Mouse (Mus musculus): ENCODE measurements around the gene Olfr666.
"Not testable (repeated sequence)": the region's sequence is repeated elsewhere in the genome, so short reads cannot be mapped to it uniquely, and the experiment has no call there.

Olfr666 gene

DNA sequence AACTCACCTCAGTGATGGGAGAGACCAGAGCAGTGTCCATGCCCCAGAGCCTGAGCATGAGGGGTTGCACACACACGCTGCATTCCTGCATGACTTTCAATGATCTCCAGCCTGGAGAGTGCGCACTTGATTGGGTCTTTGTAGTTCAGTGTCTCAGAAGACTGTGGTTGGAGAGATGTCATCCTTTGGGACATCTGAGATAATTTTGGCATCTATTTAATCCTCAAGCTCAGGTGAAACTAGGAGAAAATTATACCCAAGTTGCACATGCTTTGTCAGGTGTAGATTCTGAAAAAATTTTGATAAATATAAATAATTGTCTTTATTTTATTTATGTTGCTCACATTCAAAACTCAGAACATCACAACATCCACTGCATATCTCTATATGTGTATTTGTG is at the start of gene Olfr666:
Olfr666 (minus strand) TSS at position 101 of the 400 bp plus-strand sequence.
- DNase-seq, result no peak

DNA sequence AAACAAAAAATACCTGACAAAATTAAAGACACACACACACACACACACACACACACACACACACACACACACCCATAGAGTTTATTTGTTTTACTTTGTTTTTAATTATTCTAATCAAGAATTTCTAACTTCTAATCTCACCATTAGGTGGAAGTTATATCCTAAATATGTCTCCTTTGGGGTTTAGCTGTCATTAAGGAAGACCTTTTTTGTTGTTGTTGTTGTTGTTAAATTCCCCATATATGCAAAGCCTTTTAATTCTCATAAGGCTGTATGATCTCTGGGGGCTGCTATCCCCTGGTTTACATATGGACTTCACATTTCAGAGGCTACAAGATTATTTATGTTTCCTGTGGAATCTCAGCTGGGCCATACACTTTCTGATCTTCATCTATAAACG is 38.2 kb upstream of the Olfr666 start, which contains the start of gene Olfr669:
Olfr669 (plus strand) TSS at position 301 of the 400 bp plus-strand sequence.
- no peak for DNase-seq

DNA sequence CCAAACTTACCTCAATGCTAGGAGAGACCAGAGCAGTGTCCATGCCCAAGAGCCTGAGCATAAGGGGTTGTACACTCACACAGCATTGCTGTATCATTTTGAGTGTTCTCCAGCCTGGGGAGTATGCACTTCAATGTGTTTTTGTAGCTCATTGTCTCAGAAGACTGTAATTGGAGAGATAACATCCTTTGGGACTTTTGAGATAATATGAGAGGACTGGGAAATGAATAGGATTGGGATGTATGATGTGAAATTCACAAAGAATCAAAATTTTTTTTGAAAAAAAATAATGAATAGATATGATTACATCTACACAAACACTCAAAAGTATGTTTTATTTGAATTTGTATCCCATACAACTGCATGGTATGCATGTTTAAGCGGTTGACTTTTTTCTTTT is 32.2 kb upstream of the Olfr666 start, which contains the start of gene Olfr668:
Olfr668 (minus strand) TSS at position 101 of the 400 bp plus-strand sequence.
- DNase-seq, result no peak

DNA sequence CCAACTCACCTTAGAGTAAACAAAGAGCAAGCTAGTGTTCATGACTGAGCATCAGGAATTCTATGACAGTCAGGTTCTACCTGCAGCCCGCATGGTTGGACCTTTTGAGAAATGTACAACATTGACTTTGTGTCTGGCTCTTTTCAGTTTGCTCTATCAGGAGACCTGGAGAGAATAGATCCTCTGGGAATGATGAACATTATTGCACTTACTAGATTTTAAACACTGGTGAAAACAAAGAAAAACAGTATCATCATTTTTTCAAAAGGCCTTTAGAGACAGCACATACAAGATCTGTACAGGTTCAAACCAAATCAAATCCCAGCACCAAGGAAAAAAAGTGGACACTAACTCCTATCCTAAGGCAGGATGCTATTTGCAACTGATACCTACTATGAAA is 25.6 kb upstream of the Olfr666 start, which contains the start of gene Olfr667:
Olfr667 (minus strand) TSS at position 101 of the 400 bp plus-strand sequence.
- DNase-seq, result no peak

DNA sequence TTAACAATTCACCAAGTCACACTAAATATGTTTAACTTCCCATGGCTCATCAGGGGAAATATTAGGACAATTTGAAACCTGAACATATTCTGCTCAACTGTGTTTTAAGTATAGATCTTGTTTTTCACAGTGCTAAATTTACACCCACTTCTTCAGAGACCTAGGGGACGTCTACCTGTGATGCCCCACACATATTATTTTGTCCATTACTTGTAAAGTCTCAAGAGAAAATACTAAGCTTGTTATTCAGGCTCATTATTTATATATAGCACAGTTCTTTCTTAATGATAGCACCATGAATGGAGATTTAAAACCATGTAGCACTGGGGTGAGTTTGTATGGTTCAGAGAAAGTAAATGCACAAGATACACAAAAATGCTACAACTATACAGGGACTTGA is 18.0 kb downstream of the Olfr666 start, which contains the start of gene Olfr665:
Olfr665 (plus strand) TSS at position 301 of the 400 bp plus-strand sequence.
- no peak for DNase-seq

DNA sequence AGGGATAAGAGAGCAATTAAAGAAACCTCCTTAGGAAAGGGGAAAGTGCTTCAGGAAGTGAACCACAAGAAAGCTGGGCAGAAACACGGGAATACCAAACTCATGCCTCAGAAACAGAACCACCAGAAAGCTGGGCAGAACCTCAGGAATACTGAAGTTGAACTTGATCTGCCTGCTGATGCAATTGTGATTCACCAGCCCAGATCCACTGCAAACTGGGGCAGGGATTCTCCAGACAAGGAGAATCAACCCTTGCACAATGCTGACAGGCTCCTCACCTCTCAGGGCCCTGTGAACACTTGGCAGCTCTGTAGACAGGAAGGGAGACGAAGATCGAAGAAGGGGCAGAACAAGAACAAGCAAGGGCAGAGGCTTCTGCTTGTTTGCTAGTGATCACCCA is 34.4 kb downstream of the Olfr666 start:
- no peak for DNase-seq

DNA sequence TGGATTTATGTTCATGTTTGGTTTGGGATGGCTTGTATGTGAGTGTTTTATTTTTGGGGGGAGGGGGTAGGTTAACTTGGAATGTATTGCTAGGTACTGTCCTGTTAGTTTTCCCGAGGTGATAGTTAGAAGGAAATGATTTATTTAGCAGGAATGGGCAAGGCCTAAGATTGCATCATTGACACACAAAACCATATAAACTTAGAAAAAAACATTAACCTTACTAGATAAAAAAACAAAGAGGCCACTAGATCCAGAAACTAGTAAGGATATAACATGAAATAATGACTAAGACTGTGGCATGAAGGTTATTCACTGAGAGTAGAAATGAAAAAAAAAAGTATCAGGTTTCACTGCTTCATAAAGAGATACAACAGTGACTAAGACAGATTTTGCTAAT is 38.1 kb downstream of the Olfr666 start:
- DNase-seq, result no peak

DNA sequence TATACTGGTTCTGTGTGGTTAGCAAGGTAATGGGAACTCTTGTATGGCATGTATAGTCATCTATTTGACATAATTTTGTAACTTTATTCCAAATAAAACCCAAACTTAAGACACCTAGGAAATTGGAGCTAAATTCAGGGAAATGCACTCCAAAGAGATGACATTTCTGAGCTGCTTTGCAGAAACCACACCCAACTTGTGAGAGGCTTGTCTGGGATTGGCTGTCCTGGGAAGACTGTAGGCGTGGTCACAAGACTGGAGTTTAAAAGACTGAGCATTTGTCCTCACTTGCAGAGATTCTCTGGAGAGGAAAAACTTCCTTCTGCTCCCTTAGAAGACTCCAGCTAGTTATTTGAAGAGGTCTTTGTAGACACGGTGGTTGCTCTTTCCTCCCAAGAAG is 39.0 kb downstream of the Olfr666 start, which contains the start of gene Usp17la:
Usp17la (plus strand) TSS at position 301 of the 400 bp plus-strand sequence.
- not testable (repeated sequence) for DNase-seq

DNA sequence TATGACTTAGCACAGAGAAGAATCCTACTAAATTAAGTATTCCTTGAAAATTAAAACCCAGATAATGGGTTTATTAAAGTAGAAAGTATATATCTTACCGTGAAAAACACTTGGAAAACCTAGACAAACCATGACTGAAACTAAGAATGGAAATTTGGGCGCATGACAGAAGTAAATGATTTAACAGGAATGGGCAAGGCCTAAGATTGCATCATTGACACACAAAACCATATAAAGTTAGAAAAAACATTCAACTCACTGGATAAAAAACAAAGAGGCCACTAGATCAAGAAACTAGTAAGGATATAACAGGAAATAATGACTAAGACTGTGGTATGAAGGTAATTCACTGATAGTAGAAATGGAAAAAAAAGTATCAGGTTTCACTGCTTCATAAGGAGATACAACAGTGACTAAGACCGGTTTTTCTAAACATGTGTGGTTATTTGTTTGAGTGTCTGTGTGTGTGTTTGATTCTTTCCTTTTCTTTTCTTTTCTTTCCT is 40.5 kb downstream of the Olfr666 start:
- DNase-seq, result no peak

DNA sequence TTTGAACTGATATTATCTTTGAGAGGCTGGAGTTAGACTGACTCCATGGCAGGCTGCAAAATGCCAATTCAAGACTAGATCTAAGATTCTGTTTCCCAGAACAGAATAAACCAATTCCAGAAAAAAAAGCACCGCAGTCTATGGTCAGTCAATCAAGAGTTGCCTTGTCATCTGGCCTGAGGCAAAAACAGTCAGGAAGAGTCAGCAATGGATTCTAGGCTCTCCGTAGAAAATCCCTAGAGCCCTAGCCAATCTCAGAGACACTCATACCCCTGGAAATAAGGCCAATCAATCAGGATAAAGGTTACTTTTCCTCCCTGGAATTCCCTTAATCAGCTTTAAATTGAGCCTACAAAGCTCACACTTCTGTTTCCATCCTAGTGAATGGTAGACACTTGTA is 44.2 kb downstream of the Olfr666 start:
- not testable (repeated sequence) for DNase-seq

DNA sequence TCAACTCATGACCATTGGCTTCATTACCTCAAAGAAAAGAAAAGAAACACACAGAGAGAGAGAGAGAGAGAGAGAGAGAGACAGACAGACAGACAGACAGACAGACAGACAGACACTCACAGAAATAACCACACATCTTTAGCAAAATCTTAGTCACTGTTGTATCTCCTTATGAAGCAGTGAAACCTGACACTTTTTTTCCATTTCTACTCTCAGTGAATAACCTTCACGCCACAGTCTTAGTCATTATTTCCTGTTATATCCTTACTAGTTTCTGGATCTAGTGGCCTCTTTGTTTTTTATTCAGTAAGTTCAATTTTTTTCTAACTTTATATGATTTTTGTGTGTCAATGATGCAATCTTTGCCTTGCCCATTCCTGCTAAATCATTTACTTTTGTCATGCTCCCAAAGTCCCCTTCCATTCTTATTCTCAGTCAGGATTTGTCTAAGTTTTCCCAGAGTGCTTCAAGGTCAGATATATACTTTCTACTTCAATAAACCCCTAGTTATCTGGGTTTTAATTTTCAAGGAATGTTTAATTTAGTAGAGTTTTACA is 51.9 kb downstream of the Olfr666 start:
- no peak for DNase-seq

DNA sequence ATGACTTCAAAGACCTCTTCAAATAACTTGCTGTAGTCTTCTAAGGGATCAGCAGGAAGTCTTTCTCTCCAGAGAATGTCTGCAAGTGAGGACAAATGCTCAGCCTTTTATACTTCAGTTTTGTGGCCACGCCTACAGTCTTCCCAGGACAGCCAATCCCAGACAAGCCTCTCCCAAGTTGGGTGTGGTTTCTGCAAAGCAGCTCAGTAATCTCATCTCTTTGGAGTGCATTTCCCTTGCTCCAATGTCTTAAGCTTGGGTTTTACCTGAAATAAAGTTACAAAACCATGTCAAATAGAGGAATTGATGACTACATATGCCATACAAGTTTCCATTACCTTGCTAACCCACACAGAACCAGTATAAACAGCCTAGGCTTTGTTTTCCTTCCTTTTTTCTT is 53.2 kb downstream of the Olfr666 start, which contains the start of gene Usp17lb:
Usp17lb (minus strand) TSS at position 101 of the 400 bp plus-strand sequence.
- no peak for DNase-seq

Data from kidney, postnatal 10 days (tissue).